23 mouse cellular contexts compared by ENCODE assay signal in genomic region chr16:63319602-63320001, GRCm38 (mm10).
DNase-seq lines count a peak whose midpoint lies in the region; ATAC-seq and TF ChIP-seq lines count a peak whose summit lies in the region.
"Had no signal": no experiment of that assay in that cellular context is flagged by ENCODE, and none has a peak within 500 bp of the region (broad histone marks: within the 10 kb centered on the region; RNA-seq: fewer than 3 reads in every experiment).

No protein-coding gene starts in this region.

- H3K9ac ChIP-seq in heart, embryonic 11.5 days (ENCODE audit: low read depth, low read length) = no peak overlapping the region
- H3K9ac ChIP-seq: heart, embryonic 15.5 days; limb, embryonic 15.5 days; liver, embryonic 15.5 days; lung, embryonic 15.5 days had no signal

- peak; percentile 4 to 25 for DNase-seq in heart, adult 18-20 months
- DNase-seq in brain, adult 2 months (ENCODE audit: low read depth, low spot score) = peak; percentile 8
- peak; percentile 74 for DNase-seq in heart, embryonic 10.5 days (ENCODE audit: low spot score)
- DNase-seq in adrenal gland, adult 18-20 months (ENCODE audit: low spot score in 2 of 2) = no peak
- no peak for DNase-seq in testis, postnatal 14 days (ENCODE audit: low spot score)
- DNase-seq: adrenal gland, postnatal 10 days; cerebellum, adult 8-10 months; cerebellum, postnatal 36 days; gastrocnemius, adult 2 months; kidney, adult 9 months; kidney, postnatal 14 days; left cerebral cortex, postnatal 4 days; lung, postnatal 36 days had no signal

- no peaks in the 10 kb centered on the region for H3K27me3 ChIP-seq in heart, embryonic 11.5 days (ENCODE audit: control insufficient read depth, insufficient read depth, low read length)
- H3K27me3 ChIP-seq in heart, embryonic 10.5 days (ENCODE audit: insufficient read depth, poor library complexity, severe bottlenecking) = no peaks in the 10 kb centered on the region
- no peaks in the 10 kb centered on the region for H3K27me3 ChIP-seq in myocyte (ENCODE audit: control insufficient read depth, insufficient read depth, insufficient read length)
- H3K27me3 ChIP-seq: CH12.LX; heart, embryonic 15.5 days; limb, embryonic 15.5 days; liver, embryonic 15.5 days; lung, embryonic 15.5 days had no signal

- no peaks in the 10 kb centered on the region for H3K36me3 ChIP-seq in heart, embryonic 11.5 days (ENCODE audit: control insufficient read depth, insufficient read depth, low read length)
- no peaks in the 10 kb centered on the region for H3K36me3 ChIP-seq in heart, embryonic 10.5 days
- H3K36me3 ChIP-seq in myocyte (ENCODE audit: control insufficient read depth, insufficient read depth) = no peaks in the 10 kb centered on the region
- H3K36me3 ChIP-seq: G1E; heart, embryonic 15.5 days; limb, embryonic 15.5 days; liver, embryonic 15.5 days; lung, embryonic 15.5 days had no signal

- no peak overlapping the region for H3ac ChIP-seq in myocyte (ENCODE audit: control insufficient read depth, insufficient read length)

- H3K4me2 ChIP-seq in heart, embryonic 11.5 days = no peak overlapping the region
- peak overlapping the region; percentile 19 for H3K4me2 ChIP-seq in myocyte (ENCODE audit: low read depth)
- H3K4me2 ChIP-seq: heart, embryonic 15.5 days; limb, embryonic 15.5 days; liver, embryonic 15.5 days; lung, embryonic 15.5 days had no signal

- WGBS in heart, embryonic 11.5 days (ENCODE audit: insufficient replicate concordance) = 33% methylated on average over 5 of the region's 5 CpGs
- WGBS in heart, embryonic 10.5 days = 42% methylated on average over 5 of the region's 5 CpGs

- no peak overlapping the region for H3K4me3 ChIP-seq in heart, embryonic 11.5 days (ENCODE audit: low read depth, low read length)
- H3K4me3 ChIP-seq in heart, embryonic 10.5 days = no peak overlapping the region
- no peak overlapping the region for H3K4me3 ChIP-seq in myocyte
- H3K4me3 ChIP-seq: gastrocnemius, adult 2 months; heart, embryonic 15.5 days; limb, embryonic 15.5 days; liver, embryonic 15.5 days; lung, embryonic 15.5 days had no signal

- no peaks in the 10 kb centered on the region for H3K4me1 ChIP-seq in heart, embryonic 11.5 days (ENCODE audit: control insufficient read depth, insufficient read depth, low read length)
- H3K4me1 ChIP-seq in heart, embryonic 10.5 days = no peaks in the 10 kb centered on the region
- H3K4me1 ChIP-seq: heart, embryonic 15.5 days; limb, embryonic 15.5 days; liver, embryonic 15.5 days; lung, embryonic 15.5 days had no signal

- no peak for ATAC-seq in heart, embryonic 11.5 days (replicated peaks; ENCODE audit: insufficient number of reproducible peaks, low FRiP score, low TSS enrichment)
- ATAC-seq: midbrain, embryonic 16.5 days had no signal

- no peaks in the 10 kb centered on the region for H3K9me3 ChIP-seq in heart, embryonic 11.5 days (replicated peaks; ENCODE audit: control insufficient read depth, low read length)
- no peaks in the 10 kb centered on the region for H3K9me3 ChIP-seq in heart, embryonic 10.5 days
- H3K9me3 ChIP-seq: heart, embryonic 15.5 days; limb, embryonic 15.5 days; liver, embryonic 15.5 days; lung, embryonic 15.5 days had no signal

- no peak for TF ChIP-seq POLR2A in myocyte (IDR thresholded peaks at IDR 0.05; ENCODE audit: insufficient read length, low read depth)

- no peak overlapping the region for H3K27ac ChIP-seq in heart, embryonic 11.5 days (ENCODE audit: low read depth, low read length)
- H3K27ac ChIP-seq in heart, embryonic 10.5 days = no peak overlapping the region
- H3K27ac ChIP-seq: gastrocnemius, adult 2 months; heart, embryonic 15.5 days; limb, embryonic 15.5 days; liver, embryonic 15.5 days; lung, embryonic 15.5 days; stomach, postnatal 0 days had no signal

- no peaks in the 10 kb centered on the region for H3K79me2 ChIP-seq in myocyte (ENCODE audit: control insufficient read depth, insufficient read depth)

TF ChIP-seq in myocyte, 11 proteins besides CTCF, POLR2A, EP300 and RAD21:
- TF ChIP-seq CEBPB (IDR thresholded peaks at IDR 0.05; ENCODE audit: insufficient read depth, poor library complexity, severe bottlenecking) (no peak), USF1 (IDR thresholded peaks at IDR 0.05; ENCODE audit: low read depth) (peak; percentile 55), SRF (IDR thresholded peaks at IDR 0.05; ENCODE audit: control insufficient read depth, insufficient read length, low read depth) (no peak), REST (IDR thresholded peaks at IDR 0.05; ENCODE audit: insufficient read depth, insufficient read length) (no peak), MAX (IDR thresholded peaks at IDR 0.05; ENCODE audit: low read depth) (no peak)

Comparison
In these comparisons a context has a peak if more than half of its experiments do, and no peak if none do; other contexts are left out.
1. DNase-seq: peak in heart, adult 18-20 months (2 of 2), brain, adult 2 months (single experiment) and heart, embryonic 10.5 days (single experiment); none in adrenal gland, adult 18-20 months (0 of 2) and testis, postnatal 14 days (single experiment).